Comparison of ENCODE assay signal across 8 mouse cellular contexts in genomic region chr7:16844696-16845071, GRCm38 (mm10). TPM values are rescaled to one million over a fixed set of nuclear protein-coding genes. Genes with fewer than 3 reads are reported as not detected.
DNase-seq lines count a peak whose midpoint lies in the region; ATAC-seq and TF ChIP-seq lines count a peak whose summit lies in the region.

No protein-coding gene starts in this region.

- no peak for ATAC-seq in liver, embryonic 14.5 days (ENCODE audit: insufficient read depth)
- ATAC-seq in megakaryocyte progenitor cell, adult 5-6 weeks (replicated peaks; ENCODE audit: poor library complexity) = no peak

- no peak for TF ChIP-seq CTCF in CH12.LX (conservative IDR thresholded peaks at IDR 0.05 in 1 of 2, IDR thresholded peaks at IDR 0.05 in 1 of 2; ENCODE audit: low read depth in 2 of 2, low read length in 2 of 2)
- no peak for TF ChIP-seq CTCF in bone marrow, adult 2 months (IDR thresholded peaks at IDR 0.05; ENCODE audit: control insufficient read depth, insufficient read depth, low read length)
- TF ChIP-seq CTCF in liver, embryonic 14.5 days (IDR thresholded peaks at IDR 0.05; ENCODE audit: low read depth) = no peak

- peaks cover 20 to 44% of the 10 kb centered on the region in 2 experiments for H3K4me1 ChIP-seq in CH12.LX (ENCODE audit: control insufficient read depth in 1 of 2, insufficient read depth in 2 of 2)
- H3K4me1 ChIP-seq in bone marrow, adult 2 months (ENCODE audit: control insufficient read depth, insufficient read depth, low read length) = peaks cover 11% of the 10 kb centered on the region
- H3K4me1 ChIP-seq in liver, embryonic 14.5 days (replicated peaks; ENCODE audit: control insufficient read depth in 2 of 2, insufficient read depth in 2 of 2, low read length in 1 of 2) = peaks cover 16 to 17% of the 10 kb centered on the region in 2 experiments

- TF ChIP-seq EP300 in CH12.LX (IDR thresholded peaks at IDR 0.05; ENCODE audit: low read length) = no peak
- no peak for TF ChIP-seq EP300 in liver, embryonic 14.5 days (IDR thresholded peaks at IDR 0.05; ENCODE audit: low read depth)

- WGBS in bone marrow, adult 2 months = 4% methylated on average over 3 of the region's 3 CpGs
- WGBS in liver, embryonic 14.5 days (ENCODE audit: insufficient replicate concordance) = 14% methylated on average over 3 of the region's 3 CpGs

- no peak for DNase-seq in CH12.LX (ENCODE audit: extremely low read depth)
- DNase-seq in heart, postnatal 4 days = peak; percentile 29
- DNase-seq in liver, embryonic 14.5 days (ENCODE audit: low read depth in 3 of 3, low spot score in 3 of 3) = no peak
- no peak for DNase-seq in cerebellum, postnatal 36 days
- no peak for DNase-seq in left cerebral cortex, adult 18-20 months (ENCODE audit: low spot score in 2 of 2)
- no peak for DNase-seq in retina, embryonic 14.5 days (ENCODE audit: low spot score)

- peak overlapping the region; percentile 71 to 97 (median 82) for H3K4me3 ChIP-seq in CH12.LX (replicated peaks in 1 of 3; ENCODE audit: low read depth in 2 of 3, low read length in 2 of 3, poor library complexity in 1 of 3)
- H3K4me3 ChIP-seq in bone marrow, adult 2 months (replicated peaks; ENCODE audit: control insufficient read depth, low read depth, low read length) = peak overlapping the region; percentile 77
- peak overlapping the region; percentile 58 to 68 for H3K4me3 ChIP-seq in liver, embryonic 14.5 days (ENCODE audit: insufficient read depth in 1 of 2, low read depth in 2 of 2, low read length in 2 of 2)

- TF ChIP-seq RAD21 in CH12.LX (IDR thresholded peaks at IDR 0.05; ENCODE audit: low read depth, low read length) = no peak

- in situ Hi-C loops in CH12.LX (cut with MboI; ENCODE audit: low pct_ligation_motif_present, low pct_unique_long_range_greater_than_20kb, low sequenced_read_pairs) = no loop called here

- H3K79me2 ChIP-seq in CH12.LX (replicated peaks; ENCODE audit: control insufficient read depth, extremely low read depth, insufficient read depth, poor library complexity, severe bottlenecking) = peaks cover 24% of the 10 kb centered on the region

- H3K27ac ChIP-seq in CH12.LX (ENCODE audit: insufficient read depth, low read depth) = peak overlapping the region; percentile 51; the same call in 1 of the 2 replicates
- H3K27ac ChIP-seq in bone marrow, adult 2 months (ENCODE audit: control insufficient read depth, insufficient read depth, low read depth, low read length, poor library complexity) = peak overlapping the region; percentile 86
- no peak overlapping the region; the same call in 1 of the 2 replicates for H3K27ac ChIP-seq in liver, embryonic 14.5 days

- TF ChIP-seq POLR2A in CH12.LX (IDR thresholded peaks at IDR 0.05; ENCODE audit: low read depth, low read length) = no peak
- TF ChIP-seq POLR2A in bone marrow, adult 2 months (IDR thresholded peaks at IDR 0.05; ENCODE audit: borderline replicate concordance, control insufficient read depth, low read depth, low read length) = no peak

- H3K9me3 ChIP-seq in CH12.LX (replicated peaks; ENCODE audit: low read length) = no peaks in the 10 kb centered on the region
- no peaks in the 10 kb centered on the region for H3K9me3 ChIP-seq in liver, embryonic 14.5 days (ENCODE audit: control insufficient read depth, low read length)

- H3K4me2 ChIP-seq in CH12.LX (ENCODE audit: insufficient read depth, low read depth, poor library complexity, severe bottlenecking) = peak overlapping the region; percentile 88
- peak overlapping the region; percentile 84 for H3K4me2 ChIP-seq in liver, embryonic 14.5 days (ENCODE audit: low read depth)

- dilution Hi-C loops in CH12.LX (cut with MboI; ENCODE audit: extremely low pct_ligation_motif_present, extremely low pct_unique_long_range_greater_than_20kb, low sequenced_read_pairs) = no loop called here

- no peaks in the 10 kb centered on the region for H3K27me3 ChIP-seq in CH12.LX (replicated peaks)
- no peaks in the 10 kb centered on the region for H3K27me3 ChIP-seq in liver, embryonic 14.5 days (ENCODE audit: control insufficient read depth, insufficient read depth, low read length)

- peak overlapping the region; percentile 93 for H3K9ac ChIP-seq in CH12.LX (ENCODE audit: insufficient read depth, low read depth)
- peak overlapping the region; percentile 80 for H3K9ac ChIP-seq in liver, embryonic 14.5 days (replicated peaks)

- H3K36me3 ChIP-seq in CH12.LX (replicated peaks in 1 of 2; ENCODE audit: control insufficient read depth in 1 of 2, insufficient read depth in 1 of 2, low read length in 1 of 2) = peaks cover 32 to 52% of the 10 kb centered on the region in 2 experiments
- H3K36me3 ChIP-seq in liver, embryonic 14.5 days (replicated peaks; ENCODE audit: control insufficient read depth, insufficient read depth, low read depth) = peaks cover 2% of the 10 kb centered on the region; the same call in 1 of the 2 replicates

TF ChIP-seq in CH12.LX, 34 proteins besides CTCF, POLR2A, EP300 and RAD21 (continues in another document):
- TF ChIP-seq ZKSCAN1 (IDR thresholded peaks at IDR 0.05; ENCODE audit: borderline replicate concordance, low read depth, low read length) (no peak), MEF2A (IDR thresholded peaks at IDR 0.05; ENCODE audit: borderline replicate concordance, low read depth, low read length) (no peak), SMC3 (IDR thresholded peaks at IDR 0.05; ENCODE audit: low read depth, low read length) (no peak), IRF4 (IDR thresholded peaks at IDR 0.05; ENCODE audit: low read depth, low read length) (no peak), GABPA (IDR thresholded peaks at IDR 0.05; ENCODE audit: insufficient replicate concordance, low read depth, low read length) (no peak), JUND (conservative IDR thresholded peaks at IDR 0.05; ENCODE audit: low read depth, low read length) (no peak), KAT2A (IDR thresholded peaks at IDR 0.05; ENCODE audit: insufficient replicate concordance, low read length) (no peak)

RNA-seq across cellular contexts. Expression of gene Prkd2, which starts 2.0 kb away (rescaled TPM):
- total RNA-seq in CH12.LX (2012; rRNA removed) (18.0 and 18.7 TPM in 2 replicates), CH12.LX (2014; rRNA removed) (8.6 and 9.8 TPM in 2 replicates)
- 32.2 and 39.0 TPM in 2 replicates for polyA plus RNA-seq in CH12.LX (2012; ENCODE audit: insufficient read length, low read depth)
- polyA plus RNA-seq in bone marrow, adult 2 months (2011; ENCODE audit: insufficient read depth, insufficient read length, low replicate concordance, missing spikeins) = 22.7 and 34.2 TPM in 2 replicates
- 10 to 100 TPM; 23.0 to 23.4 TPM for total RNA-seq in heart, postnatal 4 days (2021)
- 2.5 and 3.2 TPM in 2 replicates for polyA plus RNA-seq in liver, embryonic 14.5 days (2012; rRNA removed)
- 1.8 and 2.2 TPM in 2 replicates for polyA plus RNA-seq in liver, embryonic 14.5 days (2014; fragmentation: Nextera tagmentation; extraction: Ambion mirVana)
- total RNA-seq in megakaryocyte progenitor cell, adult 5-6 weeks (2015) = 6.2 and 8.8 TPM in 2 replicates
- total RNA-seq in megakaryocyte progenitor cell, adult 5-6 weeks (2017) = 6.0 and 8.8 TPM in 2 replicates
- 1 to 10 TPM; 5.6 to 7.8 TPM for total RNA-seq in left cerebral cortex, adult 18-20 months (2021)

RNA-seq across cellular contexts. Expression of gene Fkrp, which starts 28.2 kb away (rescaled TPM):
- total RNA-seq in CH12.LX (2012; rRNA removed) = 19.6 and 20.3 TPM in 2 replicates
- total RNA-seq in CH12.LX (2014; rRNA removed) = 13.0 and 16.5 TPM in 2 replicates
- 19.6 and 23.4 TPM in 2 replicates for polyA plus RNA-seq in CH12.LX (2012; ENCODE audit: insufficient read length, low read depth)
- polyA plus RNA-seq in bone marrow, adult 2 months (2011; ENCODE audit: insufficient read depth, insufficient read length, low replicate concordance, missing spikeins) = 4.7 and 7.2 TPM in 2 replicates
- 10 to 100 TPM; 45.0 to 49.2 TPM for total RNA-seq in heart, postnatal 4 days (2021)
- 5.6 and 6.6 TPM in 2 replicates for polyA plus RNA-seq in liver, embryonic 14.5 days (2012; rRNA removed)
- polyA plus RNA-seq in liver, embryonic 14.5 days (2014; fragmentation: Nextera tagmentation; extraction: Ambion mirVana) = 7.2 and 8.9 TPM in 2 replicates
- 11.5 and 13.1 TPM in 2 replicates for total RNA-seq in megakaryocyte progenitor cell, adult 5-6 weeks (2015)
- 9.8 and 14.3 TPM in 2 replicates for total RNA-seq in megakaryocyte progenitor cell, adult 5-6 weeks (2017)
- total RNA-seq in left cerebral cortex, adult 18-20 months (2021) = 10 to 100 TPM; 51.3 to 56.2 TPM

RNA-seq across cellular contexts. Expression of gene Strn4, which starts 29.0 kb away (rescaled TPM):
- 57.4 and 63.5 TPM in 2 replicates for total RNA-seq in CH12.LX (2012; rRNA removed)
- 41.7 and 46.0 TPM in 2 replicates for total RNA-seq in CH12.LX (2014; rRNA removed)
- polyA plus RNA-seq in CH12.LX (2012; ENCODE audit: insufficient read length, low read depth) = 69.7 and 74.5 TPM in 2 replicates
- polyA plus RNA-seq in bone marrow, adult 2 months (2011; ENCODE audit: insufficient read depth, insufficient read length, low replicate concordance, missing spikeins) = 41.2 and 92.7 TPM in 2 replicates
- 10 to 100 TPM; 87.0 to 99.9 TPM for total RNA-seq in heart, postnatal 4 days (2021)
- 41.3 and 43.0 TPM in 2 replicates for polyA plus RNA-seq in liver, embryonic 14.5 days (2012; rRNA removed)
- 27.2 and 32.2 TPM in 2 replicates for polyA plus RNA-seq in liver, embryonic 14.5 days (2014; fragmentation: Nextera tagmentation; extraction: Ambion mirVana)
- total RNA-seq in megakaryocyte progenitor cell, adult 5-6 weeks (2015) = 28.2 and 39.0 TPM in 2 replicates
- total RNA-seq in megakaryocyte progenitor cell, adult 5-6 weeks (2017) = 40.0 and 43.5 TPM in 2 replicates
- 100 to 1,000 TPM; 258 to 281 TPM for total RNA-seq in left cerebral cortex, adult 18-20 months (2021)

RNA-seq across cellular contexts. Expression of gene Dact3, which starts 30.4 kb away (rescaled TPM):
- total RNA-seq in CH12.LX (2012; rRNA removed) (2.9 and 3.5 TPM in 2 replicates), CH12.LX (2014; rRNA removed) (4.0 and 5.1 TPM in 2 replicates)
- 9.2 and 12.0 TPM in 2 replicates for polyA plus RNA-seq in CH12.LX (2012; ENCODE audit: insufficient read length, low read depth)
- polyA plus RNA-seq in bone marrow, adult 2 months (2011; ENCODE audit: insufficient read depth, insufficient read length, low replicate concordance, missing spikeins) = 0.54 and 1.7 TPM in 2 replicates
- total RNA-seq in heart, postnatal 4 days (2021) = 10 to 100 TPM; 45.2 to 48.6 TPM
- 0.68 and 0.92 TPM in 2 replicates for polyA plus RNA-seq in liver, embryonic 14.5 days (2012; rRNA removed)
- 0.09 and 0.14 TPM in 2 replicates for polyA plus RNA-seq in liver, embryonic 14.5 days (2014; fragmentation: Nextera tagmentation; extraction: Ambion mirVana)
- not detected in 2 replicates for total RNA-seq in megakaryocyte progenitor cell, adult 5-6 weeks (2015)
- total RNA-seq in megakaryocyte progenitor cell, adult 5-6 weeks (2017) = 0.04 and 0.17 TPM in 2 replicates
- total RNA-seq in left cerebral cortex, adult 18-20 months (2021) = 100 to 1,000 TPM; 186 to 201 TPM

RNA-seq across cellular contexts. Expression of gene Gng8, which starts 46.9 kb away (rescaled TPM):
- 0.25 TPM in 1 of 2 replicates, not detected in the other for total RNA-seq in CH12.LX (2012; rRNA removed)
- not detected in 2 replicates for total RNA-seq in CH12.LX (2014; rRNA removed)
- polyA plus RNA-seq in CH12.LX (2012; ENCODE audit: insufficient read length, low read depth) = 2.4 and 2.5 TPM in 2 replicates
- not detected in 2 replicates for polyA plus RNA-seq in bone marrow, adult 2 months (2011; ENCODE audit: insufficient read depth, insufficient read length, low replicate concordance, missing spikeins)
- total RNA-seq in heart, postnatal 4 days (2021) = 1 to 10 TPM; 1.4 to 1.8 TPM
- polyA plus RNA-seq in liver, embryonic 14.5 days (2012; rRNA removed) = 0.44 and 0.47 TPM in 2 replicates
- polyA plus RNA-seq in liver, embryonic 14.5 days (2014; fragmentation: Nextera tagmentation; extraction: Ambion mirVana) = not detected in 2 replicates
- not detected in 2 replicates for total RNA-seq in megakaryocyte progenitor cell, adult 5-6 weeks (2015)
- not detected in 2 replicates for total RNA-seq in megakaryocyte progenitor cell, adult 5-6 weeks (2017)
- total RNA-seq in left cerebral cortex, adult 18-20 months (2021) = 1 to 10 TPM; 2.9 to 3.4 TPM
